Mouse (Mus musculus) cerebellum, postnatal 10 days (tissue): ENCODE results near the gene Zbtb8os.

Experiments used
- DNase-seq, 2 experiments: peaks; one replicate each; pipeline ENCODE4 v3.0.0; 2021; ENCODE audit warnings: mixed read lengths in 2 of 2

Zbtb8os gene

DNA sequence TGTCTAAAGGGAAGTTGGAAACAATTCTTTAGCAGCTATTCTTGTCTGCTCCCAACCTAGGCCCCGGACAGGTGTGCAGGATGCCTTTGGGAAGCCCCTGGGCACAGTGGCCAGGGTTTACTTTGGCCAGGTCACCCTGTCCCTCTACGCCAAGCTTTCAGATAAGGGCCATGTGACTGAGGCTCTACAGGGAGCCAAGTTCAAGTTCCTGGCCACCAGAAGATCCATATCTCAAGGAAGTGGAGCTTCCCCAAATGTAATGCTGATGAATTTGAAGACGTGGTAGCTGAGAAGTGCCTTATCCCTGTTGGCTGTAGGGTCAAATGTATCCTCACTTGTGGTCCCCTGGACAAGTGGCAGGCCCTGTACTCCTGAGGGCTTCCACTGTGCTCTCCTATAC, 44.3 kb downstream of the Zbtb8os start:
- no peak for DNase-seq

DNA sequence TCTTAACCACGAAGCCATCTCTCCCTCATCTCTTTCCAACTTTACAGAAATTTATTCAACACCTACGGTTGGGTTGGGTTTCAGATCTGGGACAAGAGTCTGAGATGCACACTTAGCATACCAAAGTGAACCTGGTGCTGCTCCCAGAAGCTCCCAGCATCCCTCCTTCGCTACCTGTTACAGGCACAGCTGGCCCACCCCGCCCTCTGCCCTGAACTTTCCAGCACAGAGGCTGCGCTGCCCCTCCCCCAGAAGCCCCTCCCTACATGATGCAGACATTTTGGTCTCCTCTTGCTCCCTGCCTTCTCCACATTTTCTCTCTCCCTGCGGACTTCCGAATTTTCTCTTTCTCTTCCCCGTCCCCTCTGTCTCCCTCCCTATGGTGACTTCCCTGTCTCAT, 45.7 kb downstream of the Zbtb8os start:
- no peak for DNase-seq

DNA sequence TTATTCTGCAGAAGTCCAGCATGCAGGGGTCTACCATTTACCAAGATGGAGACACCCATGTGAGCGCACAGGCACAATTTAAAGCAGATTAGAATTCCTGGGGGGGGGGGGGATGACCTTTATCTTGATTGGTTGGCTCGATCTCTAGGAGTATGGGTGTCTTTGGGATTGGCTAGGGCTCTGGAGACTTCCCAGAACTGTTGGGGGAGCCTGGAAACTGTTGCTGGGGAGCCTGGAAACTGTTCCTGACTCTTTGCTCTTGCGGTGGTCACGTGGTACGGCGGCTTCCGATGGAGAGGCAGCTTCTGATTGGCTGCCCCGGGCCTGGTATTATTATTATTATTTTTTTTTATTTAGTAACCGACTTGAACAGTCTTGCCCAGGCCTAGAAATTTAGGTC, 46.5 kb downstream of the Zbtb8os start:
- DNase-seq, result no peak

DNA sequence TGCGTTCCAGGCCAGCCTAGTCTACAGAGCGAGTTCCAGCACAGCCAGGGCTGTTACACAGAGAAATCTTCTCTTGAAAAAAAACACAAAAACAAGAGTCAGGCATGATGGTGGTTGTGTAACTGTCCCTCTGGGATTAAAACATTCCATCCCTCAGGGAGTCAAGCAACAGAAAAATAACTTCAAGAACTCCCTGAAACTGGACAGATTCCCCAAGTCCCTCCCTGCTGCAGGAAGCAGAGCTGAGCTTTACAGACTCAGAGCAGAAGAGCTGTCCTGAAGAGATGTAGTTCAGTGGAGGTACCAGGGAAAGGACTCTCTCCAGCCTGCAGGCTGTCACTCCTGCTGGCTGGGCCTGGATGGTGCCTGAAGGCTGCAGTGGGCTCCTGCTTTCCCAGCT, 47.0 kb downstream of the Zbtb8os start:
- DNase-seq, result no peak

DNA sequence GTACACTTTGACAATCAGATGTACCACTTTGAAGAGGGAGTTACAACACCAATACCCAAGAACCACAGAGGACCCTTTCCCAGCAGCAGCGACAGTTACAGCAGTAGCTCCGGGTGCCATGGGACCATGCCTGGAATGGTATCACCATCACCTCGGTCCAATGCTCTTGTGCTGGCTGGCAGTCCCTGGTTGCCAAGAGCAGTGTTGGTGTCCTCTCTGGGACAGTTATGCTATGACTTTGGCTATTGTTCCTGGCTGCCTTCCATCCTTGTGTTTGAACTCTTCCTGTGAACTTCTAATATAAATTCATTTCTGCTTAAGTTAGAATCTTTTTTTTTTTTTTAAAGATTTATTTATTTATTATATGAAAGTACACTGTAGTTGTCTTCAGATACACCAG, 48.1 kb downstream of the Zbtb8os start:
- DNase-seq, result no peak

DNA sequence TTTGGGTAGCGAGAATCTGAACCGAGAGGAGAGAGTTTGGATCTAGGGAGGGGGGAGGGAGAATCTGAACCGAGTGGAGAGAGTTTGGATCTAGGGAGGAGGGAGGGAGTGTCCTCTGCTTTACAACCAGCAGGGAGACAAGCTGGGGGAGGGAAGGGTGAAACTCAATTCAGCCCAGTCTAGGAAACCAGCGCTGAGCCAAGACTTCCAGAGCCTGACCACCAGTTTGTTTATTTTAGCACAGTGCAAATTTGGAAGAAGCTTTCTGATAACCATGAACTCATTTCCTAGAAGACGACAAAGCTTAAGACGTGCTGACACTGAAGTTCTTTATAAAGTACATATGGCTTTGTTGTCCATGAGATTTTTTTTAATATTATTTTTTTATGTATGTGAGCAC, 48.9 kb downstream of the Zbtb8os start:
- no peak for DNase-seq

DNA sequence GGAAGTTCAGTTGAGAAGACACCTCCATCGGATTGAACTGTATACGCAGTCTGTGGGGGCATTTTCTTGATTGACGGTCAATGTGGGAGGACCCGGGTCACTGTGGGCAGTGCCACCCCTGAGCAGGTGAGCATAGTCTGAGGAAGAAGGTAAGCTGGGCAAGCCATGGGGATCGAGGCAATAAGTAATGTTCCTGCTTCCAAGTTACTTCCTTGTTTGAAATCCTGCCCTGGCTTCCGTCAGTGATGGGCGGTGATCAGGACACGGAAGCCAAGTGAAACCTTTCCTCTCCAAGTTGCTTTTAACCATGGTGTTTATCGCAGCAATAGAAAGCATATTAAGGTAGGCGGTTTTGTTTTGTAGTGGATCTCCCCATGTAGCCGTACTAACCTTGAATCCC, 50.2 kb downstream of the Zbtb8os start:
- no peak for DNase-seq

DNA sequence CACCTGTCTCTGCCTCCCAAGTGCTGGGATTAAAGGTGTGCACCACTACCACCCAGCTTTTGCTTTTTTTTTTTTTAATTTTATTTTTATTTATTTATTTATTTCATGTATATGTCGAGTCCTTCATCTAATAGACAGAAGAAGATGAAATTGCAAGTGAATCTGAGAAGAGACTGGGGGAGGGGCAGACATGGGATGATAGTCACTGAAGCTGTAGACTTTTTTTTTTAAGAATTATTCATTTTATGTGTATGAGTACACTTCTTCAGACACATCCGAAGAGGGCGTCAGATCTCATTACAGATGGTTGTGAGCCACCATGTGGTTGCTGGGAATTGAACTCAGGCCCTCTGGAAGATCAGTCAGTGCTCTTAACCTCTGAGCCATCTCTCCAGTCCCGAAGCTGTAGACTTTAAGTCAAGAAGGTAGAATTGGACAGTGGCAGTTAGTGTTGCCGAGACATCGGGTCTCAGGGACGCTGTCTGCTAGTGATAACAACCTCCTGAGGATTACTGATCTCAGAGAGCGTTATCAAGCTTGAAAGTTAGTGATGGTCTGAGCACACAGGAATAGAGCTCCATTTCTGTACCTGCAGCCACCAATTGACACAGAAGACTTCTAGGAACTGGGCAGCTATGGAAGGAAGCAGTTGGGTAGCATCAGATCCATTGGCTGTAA, 50.9 kb downstream of the Zbtb8os start:
- no peak for DNase-seq

DNA sequence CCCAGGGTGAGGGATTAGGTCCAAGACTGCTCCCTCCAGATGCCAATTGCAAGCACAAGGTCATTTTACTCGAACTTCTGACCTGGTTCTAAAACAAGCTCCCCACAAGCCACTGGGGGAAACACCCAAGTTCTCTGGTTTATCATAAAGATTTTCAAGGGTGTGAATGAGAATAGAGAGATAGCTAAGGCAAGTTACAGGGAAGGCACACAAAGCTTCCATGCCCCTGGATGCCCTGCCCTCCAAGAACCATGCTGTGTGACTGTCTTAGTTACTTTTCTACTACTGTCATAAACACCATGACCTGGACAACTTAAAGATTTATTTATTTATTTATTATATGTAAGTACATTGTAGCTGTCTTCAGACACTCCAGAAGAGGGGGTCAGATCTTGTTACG, 51.5 kb downstream of the Zbtb8os start:
- no peak for DNase-seq

DNA sequence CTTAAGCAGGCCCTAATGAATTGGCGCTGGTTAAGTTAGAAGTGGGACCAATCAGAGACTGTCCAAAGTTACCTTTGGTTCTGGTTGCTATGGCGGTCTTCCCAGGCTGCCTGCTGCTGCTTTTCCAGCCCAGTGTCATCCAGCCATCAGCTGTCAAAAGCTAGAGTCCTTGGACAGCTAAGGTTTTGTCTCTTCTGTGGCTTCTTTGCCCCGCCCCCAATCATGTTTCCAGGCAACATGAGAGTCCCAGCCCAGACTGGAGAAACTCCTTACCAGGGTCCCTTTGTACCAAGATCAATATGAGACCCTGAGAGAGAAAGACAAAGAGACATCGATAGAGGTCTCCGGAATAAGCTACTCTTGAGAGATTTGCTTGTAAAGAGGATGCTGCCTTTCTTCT, 52.9 kb downstream of the Zbtb8os start:
- DNase-seq, result no peak

DNA sequence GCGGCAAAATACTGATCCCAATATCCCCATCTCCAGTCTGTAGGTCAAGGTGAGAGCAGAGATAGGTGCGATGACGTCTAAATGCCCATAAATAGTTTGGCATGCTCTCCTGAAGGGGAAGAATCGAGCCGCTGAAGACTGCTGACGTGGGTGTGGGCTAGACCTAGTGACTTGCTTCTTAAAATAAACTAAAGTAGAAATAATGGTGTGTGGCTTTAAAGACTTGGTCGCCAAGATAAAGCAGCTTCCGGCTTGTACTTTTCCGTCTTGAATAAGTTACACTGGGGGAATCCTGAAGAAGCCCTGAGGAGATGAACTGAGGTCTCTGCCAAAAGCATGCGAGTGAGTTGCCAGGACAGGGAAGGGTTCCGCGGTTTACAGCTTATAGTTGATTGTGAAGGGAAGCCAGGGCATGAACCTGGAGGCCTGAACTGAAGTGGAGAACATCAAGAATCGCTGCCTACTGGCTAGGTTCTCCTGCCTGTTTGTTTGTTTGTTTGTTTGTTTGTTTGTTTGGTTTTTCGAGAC, 54.8 kb downstream of the Zbtb8os start:
- no peak for DNase-seq

DNA sequence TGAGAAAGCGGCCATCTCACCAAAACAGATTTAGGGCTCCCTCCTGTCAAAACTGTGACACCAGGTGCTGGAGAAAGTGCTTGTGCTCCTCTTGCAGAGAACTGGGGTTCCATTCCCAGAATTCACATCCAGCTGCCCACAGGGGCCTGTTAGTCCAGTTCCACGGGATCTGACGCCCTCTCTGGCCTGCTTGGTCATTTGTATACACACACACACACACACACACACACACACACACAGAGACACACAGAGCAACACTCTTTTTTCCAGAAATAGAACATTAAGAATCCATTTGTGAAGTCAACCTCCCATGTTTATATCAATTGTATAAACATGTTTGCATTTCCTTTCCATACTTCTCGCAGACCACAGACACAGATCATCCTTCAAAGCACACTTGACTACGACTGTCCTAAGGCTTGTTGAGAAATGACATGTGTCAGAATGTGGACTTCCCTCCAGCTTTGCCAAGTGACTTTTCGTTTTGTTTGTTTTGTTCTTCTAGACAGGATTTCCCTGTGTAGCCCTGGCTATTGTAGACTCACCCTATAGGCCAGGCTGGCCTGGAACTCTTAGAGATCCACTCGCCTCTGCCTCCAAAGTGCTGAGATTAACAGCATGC, 55.6 kb downstream of the Zbtb8os start:
- no peak for DNase-seq

DNA sequence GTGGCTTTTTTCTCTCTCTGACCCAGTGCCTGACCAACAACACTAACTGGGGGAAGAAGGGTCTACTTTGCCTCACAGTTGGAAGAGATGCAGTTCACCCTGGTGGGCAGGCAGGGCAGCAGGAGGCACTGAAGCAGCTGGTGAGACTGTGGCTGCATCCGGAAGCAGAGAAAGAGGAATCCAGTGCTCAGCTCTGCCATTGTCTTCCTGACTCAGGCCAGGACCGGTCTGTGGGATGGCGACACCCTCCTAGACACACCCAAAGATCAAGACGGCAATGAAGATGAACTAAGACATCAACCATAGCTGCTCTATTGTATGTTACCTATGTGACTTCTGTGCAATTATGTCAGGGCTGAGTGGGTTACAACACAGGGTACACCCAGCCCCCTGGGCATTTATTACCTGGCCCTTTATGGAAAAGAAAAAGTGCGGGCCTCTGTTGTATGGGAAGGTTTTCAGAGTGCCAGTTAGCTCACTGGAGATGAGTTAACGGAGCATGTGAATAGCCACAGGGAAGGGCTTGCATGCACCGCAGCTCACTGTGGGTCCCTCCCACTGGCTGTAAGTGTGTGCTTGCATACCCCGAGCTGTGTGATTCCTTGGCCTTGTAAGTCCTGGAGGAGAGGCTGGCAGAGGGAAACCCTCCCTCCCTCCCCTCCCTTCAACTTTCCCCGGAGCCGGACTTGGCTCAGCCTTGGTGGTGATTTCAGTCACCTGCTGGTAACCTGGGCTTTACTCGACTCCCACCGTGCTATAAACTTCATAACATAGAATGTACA, 58.8 kb downstream of the Zbtb8os start:
- DNase-seq, result no peak

DNA sequence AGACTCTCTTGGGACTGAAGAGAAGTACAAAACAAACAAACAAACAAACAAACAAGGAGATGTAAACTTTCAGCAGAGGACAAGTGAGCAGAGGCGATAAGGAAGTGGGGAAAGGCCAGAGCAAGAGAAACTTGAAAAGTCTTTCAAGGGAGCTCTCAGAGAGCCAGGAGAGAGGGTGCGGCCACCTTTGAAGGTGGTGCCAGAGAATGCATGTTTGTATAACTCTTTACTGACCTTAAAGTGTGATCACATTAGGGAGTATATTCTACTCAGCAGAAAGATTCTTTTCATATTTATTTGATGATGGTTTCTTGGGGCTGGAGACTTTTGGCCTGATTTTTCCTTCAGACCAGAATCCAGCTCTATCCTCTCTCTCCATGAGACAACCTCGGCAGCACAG, 61.5 kb downstream of the Zbtb8os start:
- no peak for DNase-seq

DNA sequence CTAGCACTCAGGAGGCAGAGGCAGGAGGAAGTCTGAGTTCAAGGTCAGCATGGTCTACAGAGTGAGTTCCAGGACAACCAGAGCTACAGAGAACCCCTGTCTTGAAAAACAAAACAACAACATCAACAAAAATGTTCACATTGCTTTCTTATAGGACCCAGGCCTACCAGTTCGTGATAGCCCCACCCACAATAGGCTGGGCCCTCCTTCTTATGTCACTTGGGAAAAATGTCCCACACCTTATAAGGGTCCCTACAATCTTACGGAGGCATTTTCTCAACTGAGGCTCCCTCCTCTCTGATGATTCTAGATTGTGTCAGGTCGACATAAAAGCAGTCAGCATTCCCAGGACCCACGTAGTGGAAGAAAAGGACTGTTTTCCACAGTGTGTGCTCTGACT, 64.3 kb downstream of the Zbtb8os start:
- no peak for DNase-seq
